Mouse (Mus musculus) right cerebral cortex, postnatal 36 days (tissue): ENCODE data around the gene Cep131.

Source experiments
- DNase-seq, 2 experiments: peaks; one replicate each; pipeline ENCODE4 v3.0.0; 2022; ENCODE audit warnings: low spot score in 2 of 2, mixed read lengths in 1 of 2

Cep131 gene

DNA sequence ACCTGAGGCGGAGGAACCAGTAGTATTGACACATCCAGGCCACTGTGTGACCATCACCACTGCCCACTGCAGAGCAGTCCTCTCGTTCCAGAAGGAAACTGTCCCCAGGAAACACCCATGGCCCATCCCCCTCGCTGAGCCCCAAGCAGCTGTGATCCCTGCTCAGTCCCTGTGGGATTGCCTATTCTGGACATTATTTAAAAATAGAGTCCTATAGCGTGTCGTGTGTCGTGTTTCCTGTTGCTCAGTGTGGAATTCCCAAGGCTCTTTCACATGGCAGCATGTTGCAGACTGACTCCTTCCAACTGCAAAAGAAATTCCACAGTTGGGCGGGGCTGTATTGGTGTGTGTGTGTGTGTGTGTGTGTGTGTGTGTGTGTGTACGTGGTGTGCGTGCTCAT lies 34.4 kb downstream of the Cep131 start:
- DNase-seq, result no peak

DNA sequence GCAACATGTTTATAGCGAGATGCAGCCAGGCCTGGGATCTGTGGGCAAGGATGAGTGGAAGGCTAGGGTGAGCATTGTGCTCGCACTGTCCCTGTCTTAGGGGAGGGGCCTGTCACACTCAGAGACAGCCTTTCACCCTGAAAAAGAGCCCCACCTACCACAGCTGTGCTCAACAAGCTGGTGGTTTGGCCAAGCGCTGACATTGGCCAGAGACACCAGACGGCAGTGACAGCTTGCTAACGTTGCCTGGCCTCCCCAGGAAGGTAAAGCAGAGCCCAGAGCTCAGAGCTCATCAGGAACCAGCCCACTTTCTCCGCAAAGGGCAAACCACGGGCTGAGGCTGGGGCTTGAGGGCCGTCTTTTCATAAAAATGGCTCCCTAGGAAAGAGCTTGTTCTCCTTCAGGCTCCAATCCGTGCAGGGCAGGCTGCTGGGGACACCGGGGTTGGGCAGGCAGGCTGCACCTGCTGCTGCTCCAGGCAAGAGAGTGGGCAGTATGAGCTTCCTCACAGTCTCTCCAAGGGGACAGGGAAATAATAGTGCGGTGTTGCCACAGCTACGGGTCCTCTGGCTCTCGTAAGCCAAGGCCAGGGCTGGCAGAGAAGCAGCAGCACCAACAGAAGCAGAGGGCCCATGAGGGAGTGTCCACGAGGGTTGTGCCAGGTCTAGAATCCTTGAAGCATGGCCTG lies 35.4 kb downstream of the Cep131 start:
- DNase-seq, result no peak

GRCm38 (mm10) chr11:120049067-120049466 lies 37.6 kb downstream of the Cep131 start:
- DNase-seq, result no peak

DNA sequence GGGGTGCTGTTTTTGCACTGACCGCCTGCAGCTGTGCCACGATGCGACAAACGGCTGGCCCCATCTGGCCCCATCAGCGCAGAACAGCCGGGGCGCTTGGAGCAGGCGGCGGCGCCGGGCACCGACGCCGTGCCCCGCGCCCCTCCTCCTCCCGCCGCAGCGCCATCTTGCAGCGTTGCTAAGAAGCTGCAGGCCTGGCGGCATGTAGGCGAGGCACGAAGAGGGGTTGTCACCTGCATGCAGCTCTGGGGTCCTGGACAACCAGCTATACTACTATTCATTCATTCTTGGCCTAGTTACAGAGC lies 38.4 kb downstream of the Cep131 start:
- peak in 1 of 2 experiments; percentile 50 for DNase-seq

- DNase-seq, result no peak
Observed at GRCm38 (mm10) chr11:120047531-120048251, 38.9 kb downstream of the Cep131 start.

DNA sequence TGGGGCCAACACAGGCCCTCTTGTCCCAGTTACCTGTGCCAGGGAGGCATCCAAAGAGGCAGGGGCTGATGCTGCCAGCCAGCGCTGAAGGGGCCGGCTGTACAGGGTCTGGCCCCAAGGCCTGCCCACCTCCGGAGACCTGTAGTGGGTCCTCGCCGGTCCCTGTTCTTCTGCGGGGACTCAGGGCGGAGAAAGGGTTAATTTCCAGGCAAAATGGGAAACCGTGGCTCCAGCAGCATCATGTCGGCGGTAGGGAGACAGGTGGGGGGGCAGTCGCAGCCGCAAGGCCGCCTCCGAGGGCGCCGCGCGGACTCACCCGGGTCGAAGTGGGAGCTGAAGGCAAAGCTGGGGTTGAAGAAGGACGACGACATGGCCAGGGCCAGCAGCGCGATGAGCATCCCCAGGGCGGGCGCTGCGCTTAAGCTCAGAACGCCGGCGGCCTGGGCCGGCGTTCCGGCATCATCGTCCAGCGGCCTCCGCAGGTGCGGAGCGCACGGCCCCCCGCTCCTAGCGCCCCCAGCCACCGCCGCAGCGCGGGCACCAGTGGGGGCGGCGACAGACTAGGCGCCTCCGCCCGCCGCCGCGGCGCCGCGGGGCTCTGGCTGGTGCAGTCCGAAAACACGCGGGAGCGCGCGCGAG lies 40.0 kb downstream of the Cep131 start, which contains the start of gene Aatk:
Aatk (minus strand) TSS at position 615 of the 639 bp plus-strand sequence.
- DNase-seq, result no peak

- no peak for DNase-seq
Observed at GRCm38 (mm10) chr11:120045839-120046552, 40.6 kb downstream of the Cep131 start.

GRCm38 (mm10) chr11:120045341-120045740 lies 41.3 kb downstream of the Cep131 start:
- DNase-seq, result no peak

GRCm38 (mm10) chr11:120042141-120042838 lies 44.3 kb downstream of the Cep131 start:
- DNase-seq, result no peak

- peak in 1 of 2 experiments; percentile 65 for DNase-seq
Observed at GRCm38 (mm10) chr11:120041191-120042123, 45.2 kb downstream of the Cep131 start.

DNA sequence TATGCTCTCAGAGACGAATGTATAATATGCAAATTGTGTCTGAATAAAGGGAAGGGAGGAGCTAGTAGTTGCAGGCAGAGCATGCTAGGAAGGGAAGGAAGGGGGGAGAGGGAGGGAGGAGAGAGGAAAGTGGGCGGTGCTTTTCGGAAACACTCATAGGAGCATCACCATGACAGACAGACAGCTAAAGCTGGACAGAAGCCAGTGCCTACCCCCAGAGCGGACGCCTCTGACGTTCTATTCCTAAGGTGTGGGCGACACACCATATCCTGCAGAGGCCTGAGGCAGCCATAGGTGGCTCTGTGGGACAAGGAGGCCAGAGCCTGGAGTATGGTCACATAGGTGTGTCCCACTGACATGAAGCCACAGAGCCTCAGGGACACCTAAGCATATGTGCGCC lies 46.2 kb downstream of the Cep131 start:
- peak; percentile 70 to 77 for DNase-seq

- no peak for DNase-seq
Observed at GRCm38 (mm10) chr11:120039581-120039980, 47.0 kb downstream of the Cep131 start.

GRCm38 (mm10) chr11:120034762-120035161 lies 51.9 kb downstream of the Cep131 start:
- no peak for DNase-seq

- DNase-seq, result no peak
Observed at GRCm38 (mm10) chr11:120034306-120034705, 52.3 kb downstream of the Cep131 start.

DNA sequence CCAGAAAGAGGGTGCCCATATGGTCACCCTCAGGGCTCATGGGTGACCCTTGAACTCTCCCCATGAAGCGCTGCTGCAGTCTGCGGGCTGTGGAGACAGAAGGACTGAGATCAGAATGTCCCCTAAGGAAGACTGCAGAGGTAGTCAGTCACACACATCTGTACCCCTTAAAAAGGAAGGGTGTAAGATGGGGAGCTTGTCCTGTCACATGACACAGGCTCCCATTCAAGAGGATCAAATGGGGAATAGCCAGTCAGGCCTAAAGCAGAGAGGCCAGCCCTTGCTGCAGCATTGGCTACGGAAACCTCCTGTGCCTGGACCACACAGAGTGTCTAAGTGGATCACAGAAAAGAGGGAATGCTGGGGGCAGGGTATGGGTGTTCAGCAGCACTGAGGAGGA lies 53.2 kb downstream of the Cep131 start:
- DNase-seq, result no peak

GRCm38 (mm10) chr11:120032052-120032451 lies 54.6 kb downstream of the Cep131 start:
- DNase-seq, result no peak

GRCm38 (mm10) chr11:120030145-120030901 lies 56.3 kb downstream of the Cep131 start:
- no peak for DNase-seq

GRCm38 (mm10) chr11:120029431-120030144 lies 57.0 kb downstream of the Cep131 start:
- no peak for DNase-seq
